Mouse (Mus musculus) granulocyte monocyte progenitor cell, adult 5-6 weeks (primary cell): ENCODE measurements at regions not wholly inside any gene's neighbourhood (a gene's known extent, or its start where the extent isn't known, plus 50 kb on each side); places are given as distances from the start of the nearest gene placed in this dataset.
A peak's percentile ranks its signal among the peaks of the same experiment; 100 is the strongest.

Experiments used
- ATAC-seq: replicated peaks from 2 replicates; pipeline ENCODE4 v1.8.0; 2016; ENCODE audit warnings: mild to moderate bottlenecking, moderate TSS enrichment, inconsistent platforms; ENCODE audit not compliant: poor library complexity, severe bottlenecking

DNA sequence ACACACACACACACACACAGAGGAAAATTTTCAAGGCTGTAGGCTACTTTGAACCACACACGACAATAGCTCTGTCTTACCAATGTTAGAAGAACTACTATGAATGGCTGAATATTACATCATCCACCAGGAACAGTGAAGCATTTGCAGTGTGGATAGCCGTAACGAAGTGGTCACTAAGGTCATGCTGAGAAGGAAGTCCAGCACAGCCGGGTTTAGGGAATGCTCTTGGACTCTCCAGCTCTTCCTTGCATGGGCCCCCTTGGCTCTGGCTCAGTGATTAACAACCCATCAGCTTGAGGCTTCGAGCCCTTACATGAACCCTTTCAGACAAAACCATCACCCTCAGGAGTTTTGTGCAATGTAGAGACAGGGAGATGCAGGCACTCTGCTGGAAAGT, 245.3 kb downstream of the Adamts20 start:
- no peak for ATAC-seq

DNA sequence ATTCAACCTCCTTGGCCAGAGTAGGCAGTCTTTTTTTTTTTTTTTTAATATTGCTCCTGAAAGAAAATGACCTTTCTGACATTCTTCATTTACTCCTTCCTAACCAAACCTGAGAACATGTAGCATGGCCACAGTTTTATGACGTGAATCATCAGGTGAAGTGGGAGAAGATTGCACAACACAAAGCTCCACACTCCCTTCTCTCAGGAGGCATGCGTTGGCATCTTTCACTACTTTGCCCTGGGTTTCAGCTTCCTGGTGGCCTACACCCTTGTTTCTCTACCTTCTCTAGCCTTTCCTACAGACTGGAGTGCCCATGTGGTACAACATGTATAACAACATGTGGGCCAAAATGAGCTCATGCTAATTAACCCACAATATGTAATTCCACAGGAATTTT, 248.5 kb downstream of the Adamts20 start:
- no peak for ATAC-seq

DNA sequence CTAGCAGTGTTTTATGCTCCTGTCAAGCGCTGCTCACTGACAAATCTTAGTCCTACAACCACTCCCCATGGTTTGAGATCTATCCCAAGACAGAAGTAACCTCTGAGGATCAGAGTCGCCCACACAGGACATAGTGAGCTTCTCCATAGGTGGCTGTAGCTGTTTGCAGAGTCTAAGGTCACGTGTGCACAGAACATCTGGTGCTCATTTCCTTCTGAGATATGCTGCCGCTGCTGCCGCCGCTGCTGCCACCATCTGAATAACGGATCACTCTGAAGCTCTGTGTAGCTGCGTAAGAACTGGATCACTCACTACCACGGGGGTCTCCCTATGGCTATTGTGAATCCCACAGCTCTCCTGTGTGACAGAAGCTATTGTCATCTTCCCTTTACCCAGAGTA, 250.8 kb downstream of the Adamts20 start:
- peak; percentile 78 for ATAC-seq

DNA sequence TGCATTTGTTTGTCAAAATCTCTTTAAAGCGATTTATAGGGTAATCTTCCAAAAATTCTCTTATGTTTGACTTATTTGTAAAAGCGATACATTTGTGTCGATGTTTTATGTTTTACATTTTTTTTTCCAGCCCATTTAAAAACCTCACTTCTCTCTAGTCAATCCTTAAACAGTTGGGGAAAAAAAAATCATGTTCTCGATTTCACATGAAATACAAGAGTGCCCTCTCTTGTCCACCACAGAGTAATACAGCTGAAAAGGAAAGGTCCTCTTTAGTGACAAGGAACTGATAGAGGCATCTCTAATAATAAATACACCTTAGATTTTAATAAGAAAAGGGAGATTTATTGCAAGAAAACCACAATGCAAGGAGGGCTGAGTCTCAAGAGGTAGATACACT, 251.8 kb downstream of the Adamts20 start:
- ATAC-seq = peak; percentile 61

DNA sequence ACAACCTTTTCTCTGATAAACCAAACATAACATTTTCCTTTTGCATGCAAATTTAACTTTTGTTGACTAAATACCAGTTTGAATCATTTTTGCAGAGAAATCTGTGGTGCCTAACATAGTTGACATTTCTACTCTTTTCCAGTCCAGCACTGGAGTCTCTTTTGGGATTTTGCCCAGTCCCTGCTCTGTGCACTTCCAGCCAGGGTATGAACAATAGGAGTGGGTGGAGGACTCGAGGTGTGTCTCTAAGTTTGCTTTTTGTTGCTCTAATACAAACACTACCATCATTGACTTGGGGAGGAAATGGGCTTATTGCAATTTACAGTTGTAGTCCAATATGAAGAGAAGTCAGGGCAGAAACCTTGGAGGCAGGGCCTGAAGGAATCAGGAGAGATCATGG, 256.7 kb downstream of the Adamts20 start:
- ATAC-seq = no peak

DNA sequence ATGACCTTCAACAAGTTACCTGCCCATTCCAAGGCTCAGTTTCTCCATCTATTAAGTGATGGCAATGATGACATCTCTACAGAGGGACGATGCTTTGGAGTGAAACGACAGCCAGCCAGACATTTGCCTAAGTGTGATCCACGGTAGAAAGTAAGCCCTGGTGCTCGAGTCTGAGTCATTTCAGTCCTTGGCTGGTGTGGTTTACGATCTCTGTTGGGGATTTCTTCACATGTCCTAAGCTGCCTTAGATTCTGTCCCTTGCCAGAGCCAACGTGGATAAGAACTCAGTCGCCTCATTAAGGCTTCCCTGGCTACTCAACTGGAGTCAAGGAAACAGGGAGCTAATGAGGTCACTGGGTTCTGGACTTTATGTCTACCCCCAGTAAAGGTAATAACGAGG, 258.8 kb downstream of the Adamts20 start:
- no peak for ATAC-seq

DNA sequence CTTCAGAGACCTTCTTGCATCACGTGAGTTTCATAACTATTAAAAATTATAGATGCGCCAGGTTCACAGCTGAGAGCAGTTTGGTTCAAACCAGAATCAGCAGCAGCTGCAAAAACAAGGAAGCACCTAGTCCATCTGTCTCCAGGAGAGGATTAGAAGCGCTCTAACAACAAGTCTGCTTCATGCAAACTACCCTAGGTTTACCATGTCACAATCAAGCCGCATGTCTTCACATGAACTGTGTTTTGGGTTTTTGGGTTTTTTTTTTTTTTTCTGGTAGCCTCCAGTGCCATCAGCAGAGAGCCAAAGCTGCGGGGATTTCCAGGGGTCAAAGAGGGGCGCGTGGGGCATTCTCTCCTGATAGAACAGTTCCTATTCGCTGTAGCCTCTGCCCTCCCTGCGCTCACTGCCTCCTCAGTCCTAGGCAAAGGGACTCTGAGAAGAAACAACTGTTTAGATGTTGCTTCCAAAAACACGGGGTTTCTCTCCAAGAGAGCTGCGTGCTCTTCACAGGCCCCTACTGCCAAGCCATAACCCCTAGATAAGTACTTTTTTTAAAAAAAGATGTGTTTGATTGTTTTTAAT, 259.8 kb downstream of the Adamts20 start:
- no peak for ATAC-seq

DNA sequence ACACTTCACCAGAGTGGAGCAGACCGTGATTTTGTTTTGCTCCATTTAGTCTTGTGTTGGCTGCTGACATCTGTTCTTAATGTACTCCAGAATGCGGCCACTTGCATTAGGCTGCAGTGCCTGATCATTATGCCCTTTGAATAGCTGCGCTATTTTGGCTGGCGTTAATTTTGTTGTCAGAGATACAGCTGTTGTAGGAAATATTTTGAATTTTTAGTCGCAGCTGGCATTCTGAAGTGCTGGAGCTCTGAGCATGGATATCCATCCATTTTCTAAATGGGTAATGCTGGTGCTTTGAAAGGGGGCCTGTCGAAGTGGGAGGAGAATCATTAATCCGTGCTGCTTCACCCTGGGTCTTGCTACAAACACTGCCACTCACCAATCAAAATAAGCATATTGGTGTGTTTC, 275.1 kb downstream of the Adamts20 start:
- ATAC-seq = no peak

DNA sequence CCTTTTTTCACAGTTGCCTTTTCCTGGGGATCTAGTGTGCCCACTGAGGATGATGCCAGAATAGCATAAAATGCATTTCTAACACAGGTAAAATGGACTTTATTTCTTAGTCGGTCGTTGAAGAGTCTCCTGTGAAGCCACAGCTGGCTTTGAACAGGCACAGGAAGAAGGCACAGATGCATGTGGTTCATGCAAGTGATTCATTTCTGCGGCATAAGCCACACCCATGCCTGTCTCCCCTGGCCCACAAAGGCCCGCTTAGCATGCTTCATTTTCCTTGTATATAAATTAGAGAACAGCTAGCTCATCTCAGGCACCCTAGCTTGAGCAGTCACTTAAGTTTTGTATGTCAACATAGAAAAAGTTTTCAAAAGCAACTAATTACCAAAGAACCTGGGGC, 277.6 kb downstream of the Adamts20 start:
- no peak for ATAC-seq

DNA sequence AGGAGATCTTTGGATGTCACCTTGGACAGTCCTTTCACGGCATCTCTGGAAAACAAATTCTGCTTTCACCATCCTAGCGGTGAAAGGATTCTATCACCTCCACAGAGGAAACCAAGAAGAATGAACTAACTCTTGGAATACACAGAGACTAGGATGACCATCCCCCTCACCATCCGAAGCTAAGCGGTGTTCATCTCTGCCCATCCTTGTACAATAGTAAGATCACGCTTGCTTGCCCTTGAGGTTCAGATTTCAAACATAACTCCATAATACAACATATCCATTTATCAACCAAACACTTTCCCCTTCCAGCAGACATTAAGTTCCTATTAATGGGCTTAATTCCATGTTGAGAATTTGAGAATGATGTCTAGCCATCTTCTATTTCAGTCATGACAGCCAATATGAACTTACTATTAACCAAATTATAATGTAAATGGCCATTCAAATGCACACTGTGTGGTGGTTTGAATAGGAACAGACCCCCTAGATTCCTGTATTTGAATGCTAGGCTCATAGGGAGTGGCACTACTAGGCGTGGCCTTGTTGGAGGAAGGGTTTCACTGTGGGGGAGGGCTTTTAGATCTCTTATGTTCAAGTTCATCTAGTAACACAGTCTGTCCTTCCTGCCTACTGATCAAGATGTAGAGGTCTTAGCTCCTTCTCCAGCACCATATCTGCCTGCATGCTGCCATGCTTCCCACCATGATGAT, 281.4 kb downstream of the Adamts20 start:
- no peak for ATAC-seq

DNA sequence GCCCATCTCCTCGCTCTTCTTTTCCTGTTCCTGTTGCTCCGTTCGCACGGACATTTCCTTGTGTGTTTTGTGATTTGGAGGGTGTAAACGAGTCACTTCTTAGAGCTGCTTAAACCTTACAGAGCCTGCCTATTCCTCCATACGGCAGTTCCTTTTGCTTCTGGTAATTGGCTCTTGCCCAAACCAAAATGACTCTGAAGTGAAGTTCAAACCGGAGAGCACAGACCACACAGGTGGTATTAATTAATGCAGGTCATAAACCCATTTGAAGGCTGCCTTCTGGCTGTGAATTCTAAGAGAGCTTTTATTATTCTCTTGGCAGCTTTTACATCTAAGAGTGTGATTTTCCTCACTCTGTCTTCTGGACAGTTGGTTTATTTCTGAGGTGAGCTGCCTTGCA, 291.1 kb downstream of the Adamts20 start:
- no peak for ATAC-seq

DNA sequence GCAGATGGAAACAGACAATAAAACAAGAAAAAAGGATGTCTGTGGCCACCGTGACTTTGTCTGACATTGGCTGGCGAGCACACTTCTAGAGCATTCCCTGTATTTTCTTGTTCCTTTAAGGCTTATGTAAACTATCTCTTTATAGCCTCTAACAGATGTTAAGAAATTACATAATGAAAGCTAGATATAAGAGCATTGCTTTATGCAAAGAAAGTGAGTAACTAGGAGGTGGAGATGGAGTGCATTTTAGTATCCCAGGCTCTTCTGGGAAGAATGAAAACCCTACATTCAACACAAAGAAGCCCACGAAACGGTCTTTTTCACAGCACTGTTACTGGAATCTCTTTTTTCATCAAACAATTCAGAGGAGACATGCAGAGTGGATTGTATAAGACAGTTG, 304.4 kb downstream of the Adamts20 start:
- ATAC-seq = no peak

DNA sequence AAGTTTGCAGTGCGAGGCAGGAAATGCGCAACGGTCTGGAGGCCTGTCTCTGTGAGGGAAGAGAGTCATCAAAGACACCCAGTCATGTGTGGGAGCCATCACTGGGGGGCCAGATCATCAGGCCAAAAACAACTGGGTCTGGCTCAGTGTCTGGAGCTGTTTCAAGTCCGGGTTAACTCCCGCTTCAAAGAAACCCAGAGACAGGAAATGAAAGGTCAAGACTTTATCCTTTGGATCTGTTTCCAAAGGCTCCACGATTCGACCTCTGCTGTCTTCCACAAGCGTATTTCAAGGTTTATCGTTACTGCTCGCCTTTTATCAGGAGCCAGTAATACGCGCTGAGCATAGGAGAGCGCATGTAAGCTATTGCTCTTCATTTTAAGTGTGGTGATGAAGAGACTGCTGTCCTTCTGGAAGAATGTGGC, 325.7 kb downstream of the Adamts20 start:
- ATAC-seq = no peak

DNA sequence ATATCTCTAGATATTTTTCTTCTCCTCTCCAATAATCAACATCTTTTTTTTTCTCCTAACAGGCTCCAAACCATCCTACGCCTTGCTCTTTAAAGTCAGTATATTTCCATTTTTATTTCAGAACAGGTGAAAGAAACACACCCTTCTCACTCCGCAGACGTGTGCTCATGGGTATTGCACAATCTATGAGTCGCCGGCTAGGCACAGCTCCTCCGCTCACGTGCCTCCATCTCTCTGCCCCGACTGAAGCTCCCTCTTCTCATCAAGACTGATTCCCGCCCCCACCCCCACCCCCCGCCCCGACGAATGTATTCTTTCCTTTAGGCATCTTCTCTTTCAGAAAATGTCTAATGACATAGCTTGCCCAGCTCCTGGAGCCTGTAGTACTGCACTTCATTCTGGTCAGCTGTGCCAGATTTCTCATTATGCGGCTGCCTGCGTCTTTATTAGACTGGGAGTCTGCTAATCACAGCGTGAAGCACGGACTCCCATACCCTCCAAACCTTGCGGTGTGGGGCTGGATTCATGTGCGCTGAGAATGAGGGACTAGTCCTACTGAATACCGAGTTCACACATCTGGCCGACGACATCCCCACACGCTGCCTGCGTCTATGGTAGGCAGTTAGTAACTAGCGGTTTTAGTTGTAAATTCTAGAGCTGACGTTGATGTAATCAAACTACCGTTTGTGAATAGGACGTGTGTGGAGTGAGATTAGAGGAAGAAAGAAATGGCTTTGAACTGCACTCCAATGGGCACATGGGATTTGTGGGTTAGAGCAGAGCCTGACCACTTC, 327.9 kb downstream of the Adamts20 start:
- peak; percentile 63 for ATAC-seq

DNA sequence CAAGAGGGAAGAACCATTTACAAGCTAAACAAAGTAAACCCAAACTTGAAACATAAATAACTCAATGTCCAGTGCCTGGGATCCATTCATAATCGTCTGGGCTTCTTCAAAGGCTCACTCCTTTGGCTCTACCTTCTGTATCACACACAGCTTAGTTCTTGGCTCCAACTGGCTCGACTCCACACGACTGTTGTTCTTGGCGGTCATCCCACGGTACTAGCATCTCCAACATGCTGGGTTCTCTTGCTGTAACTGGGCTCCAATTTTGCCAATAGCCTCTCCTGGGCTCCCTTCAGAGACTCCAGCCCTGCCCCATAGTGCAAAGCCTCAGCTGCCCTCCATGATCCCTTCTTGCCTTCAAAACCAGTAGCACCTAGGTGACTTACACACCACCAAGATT, 352.4 kb downstream of the Adamts20 start:
- ATAC-seq = no peak

DNA sequence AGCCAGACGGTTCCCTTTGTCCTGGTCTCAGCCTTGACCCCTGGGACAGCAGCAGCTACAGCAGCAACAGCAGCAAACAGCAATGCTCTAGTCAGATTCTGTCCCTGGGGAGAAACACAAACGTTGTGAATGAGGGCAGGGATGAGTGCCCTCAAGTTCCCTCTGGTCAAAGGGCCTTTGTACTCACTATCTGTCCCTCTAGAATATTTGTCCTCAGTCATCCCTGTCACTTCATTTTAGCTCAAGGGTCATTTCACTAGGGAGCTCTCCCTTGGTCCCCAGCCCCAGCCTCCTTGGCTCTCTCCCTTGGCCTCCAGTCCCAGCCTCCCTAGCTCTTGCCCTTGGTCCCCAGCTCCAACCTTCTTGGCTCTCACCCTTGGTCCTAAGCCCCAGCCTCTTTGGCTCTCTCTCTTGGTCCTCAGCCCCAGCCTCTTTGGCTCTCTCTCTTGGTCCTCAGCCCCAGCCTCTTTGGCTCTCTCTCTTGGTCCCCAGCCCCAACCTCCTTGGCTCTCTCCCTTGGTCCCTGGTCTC, 358.0 kb downstream of the Adamts20 start:
- no peak for ATAC-seq

DNA sequence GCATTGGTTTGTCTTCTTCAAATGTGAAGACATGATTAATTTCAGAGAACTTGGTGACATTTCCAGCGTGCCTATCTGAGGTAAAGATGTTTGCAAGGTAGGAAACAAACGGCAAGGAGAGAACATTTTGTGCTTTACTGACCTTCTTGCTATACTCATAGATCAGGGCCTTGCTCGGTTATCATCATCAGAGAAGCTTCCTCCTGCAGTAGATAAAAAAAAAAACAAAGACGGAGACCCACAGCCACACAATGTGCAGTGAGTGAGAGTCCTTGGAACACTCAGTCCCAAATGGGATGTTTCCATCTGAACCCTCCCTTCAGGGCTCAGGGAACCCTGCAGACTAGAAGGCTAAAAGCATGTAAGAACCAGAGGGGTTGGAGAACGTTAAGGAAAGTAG, 374.6 kb downstream of the Adamts20 start:
- no peak for ATAC-seq

DNA sequence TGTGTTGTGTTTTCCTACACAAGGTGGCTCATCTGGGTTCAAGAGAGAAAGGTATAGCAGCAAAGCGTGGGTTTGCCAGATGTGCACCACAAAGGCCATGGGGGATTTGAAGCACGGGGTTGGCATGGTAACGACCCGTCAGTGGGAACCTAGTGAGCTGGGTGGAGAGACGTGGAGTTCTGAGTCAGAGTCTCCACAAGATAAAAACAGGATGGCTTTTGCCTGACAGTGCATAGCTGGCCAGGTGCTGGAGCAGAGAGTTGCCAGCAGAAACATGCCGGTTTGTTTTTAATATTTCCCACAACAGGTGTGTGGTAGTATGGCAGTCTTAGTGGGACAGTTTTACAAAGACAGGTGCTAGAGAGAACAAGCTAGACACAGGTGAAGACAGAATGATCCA, 375.4 kb downstream of the Adamts20 start:
- ATAC-seq = no peak

DNA sequence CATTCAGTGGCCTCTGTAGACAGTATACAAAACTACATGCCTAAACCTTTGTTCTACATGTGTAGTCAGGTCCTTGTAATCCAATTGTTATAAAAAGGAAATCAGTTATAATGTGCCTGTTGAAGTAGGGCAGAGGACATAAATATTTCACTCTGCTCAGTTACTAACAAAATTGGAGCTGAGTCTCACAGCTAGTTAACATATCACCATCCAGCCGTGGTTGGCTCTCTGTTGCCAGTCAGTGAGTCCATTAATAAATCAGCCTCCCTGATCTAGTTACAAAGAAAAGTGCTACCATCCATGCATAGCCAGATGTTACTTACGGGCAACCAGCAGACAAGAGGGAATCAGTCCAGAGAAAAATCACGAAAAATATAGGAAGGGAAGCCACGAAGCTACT, 382.8 kb downstream of the Adamts20 start:
- no peak for ATAC-seq

DNA sequence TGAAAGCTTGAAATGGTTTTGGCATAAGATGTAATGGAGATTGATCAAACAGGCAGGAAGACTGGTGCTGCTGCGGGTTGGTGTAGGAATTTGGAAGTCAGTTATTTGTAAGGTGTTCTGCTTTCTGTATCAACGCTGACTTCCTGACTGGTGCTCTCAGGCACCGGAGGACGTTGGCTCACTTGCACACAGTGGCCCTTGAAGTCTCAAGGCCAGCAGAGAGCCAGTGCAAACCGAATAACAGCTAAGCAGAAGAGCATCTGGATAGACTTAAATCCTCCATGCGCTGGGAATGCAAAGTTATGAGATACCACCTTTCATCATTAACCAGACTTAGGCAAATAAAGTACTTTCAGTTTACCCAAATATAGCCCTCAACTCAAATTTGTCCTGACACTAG, 388.2 kb downstream of the Adamts20 start:
- no peak for ATAC-seq

DNA sequence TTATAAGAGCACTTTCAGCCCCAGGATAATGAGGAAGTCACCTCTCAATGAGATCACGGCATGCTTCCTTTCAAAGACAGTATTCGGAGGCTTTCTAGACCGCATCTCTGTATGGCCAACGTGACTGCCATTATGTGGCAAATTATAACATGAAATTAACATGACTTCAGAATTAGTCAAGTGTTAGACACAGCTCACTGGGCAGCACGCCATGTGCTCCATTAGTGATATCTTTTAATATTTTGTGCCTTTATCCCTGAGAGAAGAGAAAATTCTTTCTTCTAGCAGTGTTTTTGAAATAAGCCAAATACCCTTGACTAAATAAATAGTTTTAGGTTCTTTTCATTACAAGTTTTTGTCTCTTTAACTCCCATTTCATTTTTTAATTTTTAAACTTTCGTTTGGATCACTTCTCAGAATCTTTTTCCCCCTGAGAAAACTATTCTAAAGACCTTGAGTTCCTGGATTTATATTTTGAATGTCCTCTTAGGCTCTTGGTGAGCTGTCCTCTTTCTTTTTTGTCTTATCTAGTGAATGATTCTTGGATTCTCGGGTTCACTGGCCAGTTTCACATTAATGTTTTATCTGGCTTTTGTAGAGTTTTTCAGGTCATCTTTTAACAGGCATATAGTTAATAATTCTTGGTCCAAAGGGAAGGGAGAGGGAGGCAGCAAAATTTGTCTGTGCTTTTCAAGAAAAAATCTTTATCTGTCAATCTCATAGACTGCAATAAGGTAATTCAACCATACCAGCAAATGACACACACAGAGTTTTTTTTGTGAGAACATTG, 390.9 kb downstream of the Adamts20 start:
- no peak for ATAC-seq
